19 mouse cellular contexts compared by ENCODE assay signal in the genomic region with DNA sequence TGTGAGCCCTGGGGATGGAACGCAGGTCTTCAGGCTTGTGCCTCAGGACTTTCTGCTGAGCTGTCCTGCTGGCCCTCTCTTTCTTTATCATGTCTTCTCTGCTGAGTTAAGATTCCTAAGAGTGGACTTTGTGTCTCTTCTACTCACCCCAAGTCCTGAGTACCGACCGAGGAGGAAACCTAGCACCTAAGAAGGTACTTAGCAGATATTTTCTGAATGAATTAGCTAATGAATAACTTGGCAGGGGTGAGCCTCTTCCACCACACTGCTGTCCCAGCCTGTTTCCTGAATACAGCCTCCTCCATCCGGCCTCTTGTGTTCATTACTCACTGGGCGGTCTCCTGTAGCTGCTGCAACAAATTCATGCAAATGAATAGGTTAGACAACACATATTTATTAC. TPM values are rescaled to one million over a fixed set of nuclear protein-coding genes. Genes with fewer than 3 reads are reported as not detected.
"Had no signal": no experiment of that assay in that cellular context is flagged by ENCODE, and none has a peak within 500 bp of the region (broad histone marks: within the 10 kb centered on the region; RNA-seq: fewer than 3 reads in every experiment).

No protein-coding gene starts in this region.

- ATAC-seq: liver, postnatal 0 days; midbrain, embryonic 16.5 days had no signal

- H3K27ac ChIP-seq: layer of hippocampus, adult 2 months; limb, embryonic 12.5 days; liver, embryonic 13.5 days; lung, embryonic 15.5 days; macrophage; midbrain, embryonic 12.5 days; neural tube, embryonic 13.5 days had no signal

- H3K4me3 ChIP-seq: layer of hippocampus, adult 2 months; limb, embryonic 12.5 days; liver, embryonic 13.5 days; lung, embryonic 15.5 days; midbrain, embryonic 12.5 days; neural tube, embryonic 13.5 days had no signal

- H3K36me3 ChIP-seq: limb, embryonic 12.5 days; liver, embryonic 13.5 days; lung, embryonic 15.5 days; midbrain, embryonic 12.5 days; neural tube, embryonic 13.5 days had no signal

- H3K4me1 ChIP-seq: limb, embryonic 12.5 days; midbrain, embryonic 12.5 days had no signal

- H3K9me3 ChIP-seq: limb, embryonic 12.5 days; liver, embryonic 13.5 days; lung, embryonic 15.5 days; midbrain, embryonic 12.5 days; neural tube, embryonic 13.5 days had no signal

- H3K27me3 ChIP-seq: limb, embryonic 12.5 days; liver, embryonic 13.5 days; lung, embryonic 15.5 days; midbrain, embryonic 12.5 days; neural tube, embryonic 13.5 days had no signal

- DNase-seq: liver; liver, embryonic 13.5 days; liver, postnatal 0 days; lung, postnatal 14 days; right cerebral cortex, adult 18-20 months; right cerebral cortex, postnatal 25 days; thymus, adult 2 months; thymus, postnatal 25 days had no signal

- H3K4me2 ChIP-seq: limb, embryonic 12.5 days; liver, embryonic 13.5 days; lung, embryonic 15.5 days; midbrain, embryonic 12.5 days; neural tube, embryonic 13.5 days had no signal

- H3K9ac ChIP-seq: limb, embryonic 12.5 days; liver, embryonic 13.5 days; liver, postnatal 0 days; lung, embryonic 15.5 days; midbrain, embryonic 12.5 days; neural tube, embryonic 13.5 days had no signal

RNA-seq across cellular contexts. Expression of gene Sdr9c7, which starts 1.5 kb away (rescaled TPM):
- total RNA-seq: layer of hippocampus, postnatal 10 days; left cerebral cortex, postnatal 36 days; megakaryocyte-erythroid progenitor cell, adult 5-6 weeks had no signal
- polyA plus RNA-seq: limb, embryonic 12.5 days; liver, embryonic 13.5 days; lung, embryonic 15.5 days; macrophage; midbrain, embryonic 12.5 days; midbrain, embryonic 16.5 days; neural tube, embryonic 13.5 days had no signal

RNA-seq across cellular contexts. Expression of gene Rdh7, which starts 11.2 kb away (rescaled TPM):
- total RNA-seq: layer of hippocampus, adult 2 months; layer of hippocampus, postnatal 10 days; left cerebral cortex, postnatal 36 days; megakaryocyte-erythroid progenitor cell, adult 5-6 weeks had no signal
- polyA plus RNA-seq: limb, embryonic 12.5 days; lung, embryonic 15.5 days; macrophage; midbrain, embryonic 12.5 days; midbrain, embryonic 16.5 days; neural tube, embryonic 13.5 days; testis, adult 2 months had no signal

RNA-seq across cellular contexts. Expression of gene Rdh16f2, which starts 33.5 kb away (rescaled TPM):
- total RNA-seq: layer of hippocampus, adult 2 months; layer of hippocampus, postnatal 10 days; left cerebral cortex, postnatal 36 days; megakaryocyte-erythroid progenitor cell, adult 5-6 weeks had no signal
- polyA plus RNA-seq: limb, embryonic 12.5 days; liver, embryonic 13.5 days; lung, embryonic 15.5 days; macrophage; midbrain, embryonic 12.5 days; midbrain, embryonic 16.5 days; neural tube, embryonic 13.5 days; thymus, adult 2 months had no signal

RNA-seq across cellular contexts. Expression of gene Rdh19, which starts 50.1 kb away (rescaled TPM):
- total RNA-seq: layer of hippocampus, adult 2 months; layer of hippocampus, postnatal 10 days; left cerebral cortex, postnatal 36 days; megakaryocyte-erythroid progenitor cell, adult 5-6 weeks had no signal
- polyA plus RNA-seq: limb, embryonic 12.5 days; liver, embryonic 13.5 days; liver, postnatal 0 days; lung, embryonic 15.5 days; macrophage; midbrain, embryonic 12.5 days; midbrain, embryonic 16.5 days; neural tube, embryonic 13.5 days; testis, adult 2 months; thymus, adult 2 months had no signal
